Mouse (Mus musculus) stomach, postnatal 0 days (tissue): ENCODE data around the gene Deaf1.

ENCODE experiments used
- CTCF ChIP-seq: IDR thresholded peaks from 2 replicates; pipeline ENCODE4 v1.5.1; 2016; ENCODE audit warnings: antibody characterized with exemption, low read depth, mild to moderate bottlenecking, moderate library complexity
- EP300 ChIP-seq: optimal IDR thresholded peaks from 2 replicates; pipeline ENCODE3; 2016; ENCODE audit warnings: antibody characterized with exemption

DNA sequence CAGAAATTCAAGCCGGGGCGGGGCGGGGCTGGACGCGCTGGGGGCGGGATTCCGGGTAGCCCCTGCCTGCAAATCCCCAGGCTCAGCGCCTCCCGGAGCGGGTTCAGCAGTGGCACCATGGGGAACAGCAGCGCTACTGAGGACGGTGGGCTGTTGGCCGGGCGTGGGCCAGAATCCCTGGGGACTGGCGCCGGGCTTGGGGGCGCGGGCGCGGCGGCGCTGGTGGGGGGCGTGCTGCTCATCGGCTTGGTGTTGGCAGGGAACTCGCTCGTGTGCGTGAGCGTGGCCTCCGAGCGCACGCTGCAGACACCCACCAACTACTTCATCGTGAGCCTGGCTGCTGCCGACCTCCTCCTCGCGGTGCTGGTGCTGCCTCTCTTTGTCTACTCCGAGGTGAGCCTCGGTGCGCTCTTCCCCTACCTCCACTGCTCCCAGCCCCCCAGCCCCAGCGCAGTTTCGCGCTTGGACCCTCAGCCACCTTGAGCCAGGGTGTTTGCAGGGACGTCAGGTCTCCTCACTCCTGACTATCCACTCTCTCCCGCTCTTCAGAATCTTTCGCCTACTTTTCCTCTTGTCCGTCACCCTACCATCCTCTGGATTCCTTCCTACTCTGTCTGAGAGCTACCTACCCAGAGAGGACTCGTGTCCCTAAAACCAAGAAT, 35.4 kb downstream of the Deaf1 start, which contains the start of gene Drd4:
- no peak for TF ChIP-seq CTCF
- no peak for TF ChIP-seq EP300
